Mouse (Mus musculus): ENCODE results near the gene Zfp369.
"Not testable (repeated sequence)": the region's sequence is repeated elsewhere in the genome, so short reads cannot be mapped to it uniquely, and the experiment has no call there.

Zfp369 gene

DNA sequence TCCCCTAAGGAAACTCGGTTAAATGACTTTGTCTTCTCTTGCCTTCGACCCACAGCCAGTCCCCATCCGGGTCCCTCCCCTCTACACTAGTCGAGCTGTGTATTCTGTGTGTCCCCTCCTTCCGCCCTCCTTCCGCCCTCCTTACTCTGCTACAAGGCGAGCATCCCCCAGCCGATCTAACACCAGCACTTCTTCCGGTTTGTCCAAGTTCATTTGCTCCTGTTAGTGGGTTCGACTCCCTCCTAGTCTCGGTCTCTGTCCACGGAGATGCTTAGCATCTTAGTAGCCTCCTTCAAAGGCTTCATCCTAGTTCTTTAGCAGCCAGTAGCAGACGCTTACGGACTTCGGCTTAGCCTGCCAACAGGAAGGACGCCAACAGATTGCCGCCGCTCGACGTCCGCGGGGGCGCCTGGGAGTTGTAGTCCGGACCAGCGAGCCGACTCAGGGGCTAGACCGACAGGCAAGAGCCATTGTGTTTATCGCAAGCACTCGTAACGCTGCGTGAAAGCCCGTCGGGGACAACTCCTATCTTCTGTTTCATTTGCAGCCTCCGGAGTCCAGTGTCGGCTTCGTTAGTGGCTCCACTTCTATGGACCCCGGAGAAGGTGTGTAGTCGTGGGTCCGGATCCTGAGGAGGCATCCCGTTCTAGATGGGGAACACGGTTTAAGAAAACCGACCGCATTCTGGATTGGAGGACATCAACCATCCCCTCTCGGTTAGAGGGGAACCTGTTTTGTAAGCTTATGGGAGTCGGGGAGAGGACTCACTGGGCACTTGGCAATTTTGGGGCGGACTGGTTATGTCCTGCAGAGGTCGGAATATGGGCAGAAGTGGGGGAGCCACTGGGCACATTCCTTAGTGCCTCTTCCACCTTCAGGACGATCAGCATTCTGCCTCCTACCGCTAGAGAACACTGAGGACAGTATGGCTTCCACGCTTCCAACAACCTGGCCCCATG, at the start of gene Zfp369:
Zfp369 (plus strand) TSS at position 432 of the 959 bp plus-strand sequence.
- peak; percentile 92 for DNase-seq (ENCODE audit: low spot score)

DNA sequence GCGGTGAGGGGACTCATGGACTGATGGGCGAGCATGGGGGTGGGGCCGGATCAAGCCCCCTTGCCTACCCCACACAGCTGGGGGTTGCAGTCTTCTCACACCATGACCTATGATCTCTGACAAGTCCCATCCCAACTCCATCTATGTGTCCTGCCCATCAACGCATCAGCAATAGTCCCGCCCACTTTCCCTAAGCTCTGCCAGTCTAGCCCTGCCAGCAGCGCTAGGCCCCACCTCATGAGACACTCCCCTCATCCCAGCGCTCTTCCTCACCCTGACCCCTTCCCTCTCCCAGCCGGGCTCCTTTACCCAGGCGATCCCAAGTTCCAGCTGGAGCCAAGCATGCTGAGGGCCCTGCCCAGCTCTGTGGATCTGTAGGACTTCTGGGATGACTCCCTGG, 41.4 kb upstream of the Zfp369 start:
- no peak for DNase-seq (ENCODE audit: low spot score)

DNA sequence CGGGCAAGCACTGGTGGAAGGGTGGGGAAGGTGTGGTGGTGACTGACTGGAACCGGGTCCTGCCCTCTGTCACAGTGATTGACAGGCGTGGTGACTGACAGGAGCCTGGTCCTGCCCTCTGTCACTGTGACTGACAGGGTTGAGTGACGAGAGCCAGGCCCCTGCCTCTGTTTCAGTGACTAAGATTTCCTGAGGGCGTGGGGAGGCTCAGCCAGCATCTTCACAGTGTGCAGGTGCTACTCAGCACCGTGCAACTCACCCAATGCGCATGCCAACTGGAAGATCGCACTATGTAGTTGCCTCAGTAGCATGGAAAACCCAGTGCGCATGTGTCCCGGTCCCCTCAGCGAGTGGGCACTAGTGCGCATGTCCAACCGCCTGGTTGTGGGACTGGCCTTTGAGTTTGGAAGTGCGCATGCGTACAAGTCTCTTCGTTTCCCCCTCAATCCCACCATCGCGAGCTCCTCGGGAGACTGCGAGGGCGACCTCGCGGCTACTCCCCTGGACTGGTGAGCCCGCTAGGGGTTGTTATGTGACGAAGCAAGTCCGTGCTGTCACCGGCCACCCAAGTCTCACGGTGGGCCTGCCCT, 38.0 kb upstream of the Zfp369 start:
- peak; percentile 93 for DNase-seq (ENCODE audit: low spot score)

DNA sequence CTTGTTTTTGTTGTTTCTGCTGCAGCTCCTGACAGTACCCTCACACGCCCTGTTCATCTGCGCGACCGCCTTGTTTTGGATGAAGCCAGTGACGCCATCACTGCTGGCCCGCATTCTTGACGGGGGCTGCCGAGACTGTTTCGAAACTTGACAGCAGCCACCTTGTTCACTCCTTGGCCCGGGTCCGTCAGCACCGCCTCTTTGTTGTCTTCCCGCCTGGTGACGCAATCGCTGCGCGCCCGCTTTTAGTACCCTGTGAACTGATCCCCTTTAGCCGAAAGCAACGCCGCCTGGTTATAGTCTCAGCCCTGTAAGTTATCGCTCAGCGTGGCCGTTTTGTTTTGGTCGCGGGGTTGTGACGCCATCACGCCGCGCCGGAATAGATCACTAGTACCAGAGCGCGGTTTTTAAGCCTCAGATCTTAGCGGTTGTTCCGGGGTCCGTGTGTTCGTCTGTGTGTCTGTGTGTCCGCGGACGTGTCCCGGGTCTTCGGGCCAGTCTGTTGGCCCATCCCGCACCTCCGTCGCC, 37.5 kb upstream of the Zfp369 start:
- peak; percentile 93 for DNase-seq (ENCODE audit: low spot score)

DNA sequence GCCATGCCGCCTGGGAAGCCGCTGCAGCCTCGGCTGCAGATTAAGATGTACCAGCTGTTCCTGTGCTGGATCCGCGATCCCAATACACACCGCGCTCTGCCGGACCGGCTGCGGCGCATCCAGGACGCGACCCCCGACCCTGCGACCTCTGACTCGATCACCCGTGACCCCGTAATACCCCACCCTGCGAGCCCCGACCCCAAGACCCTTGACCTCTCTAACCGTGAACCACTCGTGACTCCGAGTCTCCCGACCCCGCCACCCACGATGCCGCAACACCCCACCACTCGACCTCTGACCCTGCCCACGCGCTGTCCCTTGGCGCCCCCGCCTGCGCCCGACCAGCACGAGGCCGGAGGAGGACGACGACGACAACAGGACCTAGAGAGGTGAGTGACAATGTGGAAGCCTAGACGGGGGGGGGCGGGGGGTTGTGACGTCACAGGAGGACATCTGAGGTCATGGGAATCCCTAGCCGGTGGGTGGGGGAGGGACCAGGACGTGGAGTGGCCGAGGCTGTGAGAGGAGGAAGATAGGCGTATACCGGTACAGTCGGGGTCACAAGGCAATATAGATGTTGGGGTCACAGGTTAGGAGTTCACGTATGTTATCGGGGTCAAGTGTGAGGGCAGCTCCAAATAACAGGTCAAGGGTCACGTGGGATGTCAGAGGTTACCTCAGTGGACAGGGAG, 36.8 kb upstream of the Zfp369 start:
- DNase-seq (ENCODE audit: low spot score): no peak

DNA sequence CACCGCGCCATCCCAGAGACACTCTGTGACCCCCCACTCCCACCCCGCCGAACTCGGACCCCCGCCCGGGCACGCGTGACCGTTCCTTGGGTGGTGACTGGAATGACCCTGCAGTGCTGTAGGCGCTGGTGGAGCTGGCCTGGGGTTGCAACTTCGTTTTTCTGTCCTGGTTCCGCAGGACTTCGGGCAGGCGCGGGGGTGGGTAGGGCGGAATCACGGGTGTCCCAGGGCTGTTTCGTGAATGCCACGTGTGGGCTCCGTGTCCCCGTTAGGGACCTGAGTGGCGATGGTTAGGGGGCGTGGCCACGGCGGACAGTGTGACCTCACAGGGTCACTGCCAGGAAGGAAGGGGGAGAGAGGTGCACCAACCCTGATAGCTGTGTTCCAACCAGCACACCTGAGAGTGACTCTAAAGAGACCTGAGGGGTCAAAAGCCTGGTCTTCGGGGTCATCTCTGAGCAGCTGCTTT, 36.3 kb upstream of the Zfp369 start:
- DNase-seq (ENCODE audit: low spot score): no peak

DNA sequence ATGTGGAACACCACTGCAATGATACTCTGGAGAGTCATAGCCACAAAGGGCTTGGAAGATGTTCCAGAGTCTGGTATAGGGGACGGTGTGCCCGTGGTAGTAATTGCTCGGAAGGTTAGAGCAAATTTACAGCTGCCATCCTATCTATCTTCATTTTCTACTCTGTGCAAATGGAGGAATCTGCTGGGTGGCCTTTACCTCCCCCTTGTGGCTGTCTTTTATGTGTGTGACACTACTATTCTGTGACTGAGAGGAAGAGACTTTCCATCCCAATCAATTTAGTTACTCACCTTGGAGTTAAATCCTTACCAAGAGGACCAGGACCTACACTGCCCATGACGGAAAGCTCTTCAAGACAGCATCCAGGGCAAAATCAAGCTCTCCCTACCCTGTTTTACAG, 35.3 kb upstream of the Zfp369 start:
- no peak for DNase-seq (ENCODE audit: low spot score)

DNA sequence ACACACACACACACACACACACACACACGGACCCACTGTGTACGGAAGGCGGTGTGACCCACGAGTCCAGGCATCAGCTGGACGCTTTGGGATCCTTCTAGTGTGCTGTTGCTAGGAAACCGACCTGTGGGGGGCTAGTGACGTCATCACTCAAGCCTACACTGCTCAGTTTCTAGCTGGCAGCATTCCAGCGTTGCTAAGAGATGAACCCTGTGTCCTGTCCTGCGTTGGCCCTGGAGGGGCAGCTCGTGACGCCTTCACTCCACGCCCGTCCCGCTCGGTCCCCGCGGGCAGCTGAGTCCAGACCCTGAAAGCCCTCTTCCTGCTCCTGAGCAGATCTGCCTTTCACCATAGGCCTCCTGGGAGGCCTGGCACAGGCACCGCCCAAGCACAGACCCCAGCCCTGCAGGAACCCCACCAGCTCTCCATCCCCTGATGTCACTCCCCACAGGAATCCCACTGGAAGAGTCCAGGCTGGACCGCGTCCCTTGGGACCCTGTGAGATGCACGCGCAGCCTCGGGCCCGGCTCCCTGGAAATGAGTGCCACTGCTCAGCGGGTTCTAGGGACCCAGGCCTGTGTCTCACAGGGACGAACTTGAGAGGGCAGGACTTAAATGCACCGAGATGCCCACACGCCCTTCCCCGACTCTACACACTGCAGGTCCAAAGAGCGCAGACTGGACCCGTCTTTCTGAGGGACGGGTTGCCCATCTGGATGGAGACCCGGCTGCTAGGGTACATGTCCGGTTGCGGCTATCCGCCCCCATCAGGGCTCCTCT, 20.2 kb upstream of the Zfp369 start:
- no peak for DNase-seq (ENCODE audit: low spot score)

DNA sequence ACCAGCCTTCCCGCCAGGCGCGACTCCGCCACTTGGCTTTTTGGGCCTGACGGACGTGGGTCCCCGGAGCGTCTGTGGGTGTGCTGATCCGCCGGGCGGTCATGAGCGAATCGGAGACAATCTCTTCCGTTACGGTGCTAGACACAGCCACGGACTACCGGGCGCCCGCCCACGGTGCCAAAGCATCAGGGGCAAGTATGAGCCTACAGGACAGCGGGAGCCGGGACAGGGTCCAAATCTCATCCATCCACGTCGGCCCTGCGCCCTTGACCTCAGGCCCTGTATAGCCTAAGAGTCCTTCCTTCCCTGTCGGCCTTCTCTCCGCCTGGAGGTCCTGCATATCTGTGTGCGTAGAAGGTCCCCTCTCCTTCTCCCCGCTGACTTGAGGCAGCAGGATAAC, 19.4 kb upstream of the Zfp369 start, which contains the start of gene Gm10775:
Gm10775 (plus strand) TSS at position 301 of the 400 bp plus-strand sequence.
- no peak for DNase-seq (ENCODE audit: low spot score)

DNA sequence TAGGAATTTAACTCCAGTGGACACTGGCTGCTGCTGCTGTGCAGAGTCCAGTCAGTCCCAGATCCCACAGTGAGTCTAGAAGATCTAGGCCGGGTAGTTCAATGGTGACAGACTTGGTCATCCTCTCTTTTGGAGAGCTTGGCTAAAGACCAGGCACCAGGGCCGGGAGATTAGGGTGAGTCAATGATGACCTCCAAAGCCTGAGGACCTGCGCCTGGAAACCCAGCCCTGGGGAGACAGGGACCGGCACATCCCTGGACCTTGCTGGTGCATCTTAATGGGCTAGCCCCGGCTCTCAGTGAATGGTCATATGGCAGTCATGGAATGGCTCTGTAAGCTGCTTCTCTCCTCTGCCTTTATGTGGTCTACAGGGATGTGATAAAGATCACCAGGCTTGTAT, 16.5 kb upstream of the Zfp369 start:
- no peak for DNase-seq (ENCODE audit: low spot score)

DNA sequence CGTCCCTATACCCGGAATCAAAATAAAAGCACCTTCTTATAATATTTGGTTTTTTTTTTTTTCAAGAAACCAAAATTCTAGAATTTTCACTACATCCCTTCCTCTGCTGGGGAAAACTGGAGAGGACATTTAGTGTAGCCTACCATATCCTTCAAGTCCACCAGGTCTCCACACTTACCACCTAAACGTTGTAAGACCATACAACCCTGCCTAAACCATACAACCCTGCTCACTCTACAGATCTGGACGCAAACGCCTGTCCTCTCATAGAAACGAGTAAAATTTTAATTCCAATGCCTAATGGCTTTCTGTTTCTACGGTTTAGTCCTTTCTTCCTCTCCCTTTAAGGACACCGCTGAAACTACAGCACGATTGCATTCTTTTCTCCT, 626 bp upstream of the Zfp369 start:
- DNase-seq (ENCODE audit: low spot score): no peak

DNA sequence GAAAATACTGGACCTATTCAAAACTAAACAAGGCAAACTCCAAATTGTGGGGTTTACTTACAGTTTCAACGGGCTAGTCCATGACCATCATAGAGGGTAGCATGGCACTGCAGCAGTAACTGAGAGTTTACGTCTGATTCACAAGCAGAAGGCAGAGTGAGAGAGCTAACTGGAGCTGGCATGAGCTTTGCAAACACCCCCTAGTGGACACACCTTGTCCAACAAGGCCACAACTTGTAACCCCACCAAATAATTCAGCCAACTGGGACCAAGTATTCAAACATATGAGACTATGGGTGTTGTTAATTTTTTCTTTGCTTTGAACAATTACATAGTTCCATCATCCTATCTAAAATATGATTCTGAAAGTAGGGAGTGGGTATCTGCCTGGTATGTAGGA, 8.2 kb downstream of the Zfp369 start:
- DNase-seq (ENCODE audit: low spot score): no peak

DNA sequence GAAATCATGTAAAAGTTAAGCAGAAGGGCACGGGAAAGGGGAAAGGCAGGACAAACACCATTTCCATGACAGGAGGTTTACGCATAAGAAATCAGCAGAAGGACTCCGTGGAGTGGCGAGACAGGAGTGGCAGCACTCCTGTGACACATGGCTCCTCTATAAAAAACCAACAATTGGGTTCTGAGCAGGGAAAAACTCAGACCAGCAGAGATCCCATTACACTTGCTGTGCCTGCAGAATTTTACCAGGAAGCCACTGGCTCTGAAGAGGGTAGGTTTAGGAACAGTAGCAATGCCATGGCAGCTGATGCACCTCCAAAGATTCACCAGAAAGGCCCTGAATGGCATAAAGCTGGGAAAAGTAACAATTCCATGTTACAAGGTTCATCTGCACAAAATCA, 17.7 kb downstream of the Zfp369 start:
- DNase-seq (ENCODE audit: low spot score): no peak

DNA sequence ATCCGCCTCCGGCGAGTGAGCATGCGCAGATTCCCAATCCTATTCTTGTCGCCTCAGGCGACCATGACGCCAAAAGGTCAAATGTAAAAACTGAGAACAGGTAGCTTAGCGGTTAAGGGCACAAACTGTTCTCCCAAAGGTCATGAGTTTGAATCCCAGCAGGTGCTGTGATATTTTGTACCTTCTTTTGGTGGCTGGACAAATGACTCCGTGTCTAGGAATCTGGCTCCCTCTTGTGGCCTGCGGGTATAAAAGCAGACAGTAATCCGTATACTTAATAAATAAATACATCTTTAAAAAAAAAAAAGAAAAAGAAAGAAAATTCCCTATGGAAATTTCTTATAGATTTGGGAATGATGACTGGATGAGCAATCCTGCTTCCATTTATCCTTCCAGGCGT, 32.2 kb downstream of the Zfp369 start:
- DNase-seq (ENCODE audit: low spot score): not testable (repeated sequence)

DNA sequence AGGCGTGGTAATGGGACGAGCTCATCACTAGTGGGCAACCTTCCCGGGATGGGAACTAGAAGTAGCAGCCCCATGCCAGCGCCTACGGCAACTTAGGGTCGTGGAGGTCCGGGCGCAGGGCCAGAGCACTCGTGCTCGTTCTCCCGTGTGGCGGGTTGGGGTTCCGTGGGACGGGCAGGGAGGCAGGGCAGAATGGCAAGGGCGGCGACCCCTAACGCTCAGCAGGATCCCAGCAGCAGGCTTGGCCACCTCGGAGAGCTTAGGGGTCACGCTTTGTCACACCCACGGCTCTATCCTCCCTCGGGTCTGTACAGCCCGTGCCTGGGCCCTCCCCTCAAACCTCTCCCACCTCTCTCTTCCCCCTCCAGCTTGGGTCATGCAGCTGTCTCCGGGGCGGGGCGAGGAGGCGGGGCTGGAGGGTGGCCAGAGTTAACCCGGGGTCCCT, 32.7 kb downstream of the Zfp369 start:
- no peak for DNase-seq (ENCODE audit: low spot score)

DNA sequence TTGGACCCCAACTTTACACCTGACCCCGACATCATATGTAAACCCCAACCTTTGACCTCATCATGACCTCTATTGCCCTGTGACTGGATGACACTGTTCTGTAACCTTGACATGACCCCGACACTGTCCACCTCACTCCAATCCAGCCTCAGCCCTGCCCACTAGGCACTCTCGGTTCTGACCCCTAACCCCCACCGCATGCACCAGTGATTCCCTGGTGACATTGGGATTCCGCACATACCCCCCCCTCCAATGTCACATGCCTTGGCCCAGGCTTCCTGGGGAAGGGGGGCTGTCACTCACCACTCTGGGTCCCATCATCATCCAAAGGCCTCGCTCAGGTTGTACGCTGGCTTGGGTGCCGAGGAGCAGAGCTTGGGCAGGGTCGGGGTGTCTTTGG, 33.2 kb downstream of the Zfp369 start:
- no peak for DNase-seq (ENCODE audit: low spot score)

DNA sequence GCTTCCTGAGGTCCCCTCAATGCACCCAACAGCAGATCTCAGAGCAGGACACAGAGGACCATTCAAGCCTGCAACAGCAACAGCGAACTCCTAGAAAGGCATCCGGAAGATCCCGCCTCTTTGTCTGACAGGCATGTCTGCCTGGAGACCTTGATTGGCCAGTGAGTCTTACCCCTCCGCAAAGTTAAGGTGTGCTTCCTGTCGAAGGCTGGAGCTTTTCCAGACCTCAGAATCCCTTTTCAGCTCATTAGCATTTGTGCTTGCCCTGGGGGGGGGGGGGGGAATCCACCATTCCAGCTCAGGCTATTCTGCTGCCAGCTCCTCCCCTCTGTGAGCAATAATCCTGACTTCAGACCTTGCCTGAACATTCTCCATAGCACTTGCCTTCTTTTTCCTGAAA, 69.9 kb downstream of the Zfp369 start:
- not testable (repeated sequence) for DNase-seq (ENCODE audit: low spot score)

DNA sequence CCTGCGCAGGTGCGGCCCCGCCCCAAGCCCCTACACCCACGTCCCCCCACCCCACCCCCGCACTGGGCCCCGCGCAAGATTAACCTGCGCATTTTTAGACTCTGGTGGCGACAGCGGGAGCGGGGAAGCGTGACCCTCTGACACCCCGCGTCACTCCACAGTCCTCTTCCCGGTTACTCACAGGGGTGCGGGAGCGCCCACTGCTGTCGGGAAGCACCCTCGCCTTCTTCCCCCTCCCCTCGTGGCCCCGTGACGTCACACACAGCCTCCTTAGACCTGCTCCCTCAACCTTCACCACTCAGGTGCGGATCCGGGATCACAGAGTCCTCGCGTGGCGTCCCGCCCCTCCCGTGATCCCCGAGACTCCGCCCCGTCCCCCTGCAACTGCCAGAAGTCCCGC, 73.2 kb downstream of the Zfp369 start:
- DNase-seq (ENCODE audit: low spot score): peak; percentile 15

Data from ovary, postnatal 36 days (tissue).